Mouse (Mus musculus): Measurements from ENCODE around the gene Fsd2.

Gene Fsd2

GRCm38 (mm10) chr7:81572610-81573268 is 6.0 kb upstream of the Fsd2 start:
- no peak for DNase-seq (ENCODE audit: low spot score in 2 of 2)

GRCm38 (mm10) chr7:81571941-81572441 is 5.2 kb upstream of the Fsd2 start:
- DNase-seq (ENCODE audit: low spot score in 2 of 2): no peak

- peak; percentile 92 to 94 for DNase-seq (ENCODE audit: low spot score in 2 of 2)
Observed at GRCm38 (mm10) chr7:81571108-81571940, 4.6 kb upstream of the Fsd2 start, which contains the start of gene Whamm. TSS of gene Whamm (plus strand) at chr7:81571266.

GRCm38 (mm10) chr7:81570752-81571107 is 4.0 kb upstream of the Fsd2 start:
- no peak for DNase-seq (ENCODE audit: low spot score in 2 of 2)

- no peak for DNase-seq (ENCODE audit: low spot score in 2 of 2)
Observed at GRCm38 (mm10) chr7:81570271-81570670, 3.5 kb upstream of the Fsd2 start.

- no peak for DNase-seq (ENCODE audit: low spot score in 2 of 2)
Observed at GRCm38 (mm10) chr7:81569851-81570250, 3.1 kb upstream of the Fsd2 start.

GRCm38 (mm10) chr7:81567396-81567795 is 652 bp upstream of the Fsd2 start:
- no peak for DNase-seq (ENCODE audit: low spot score in 2 of 2)

GRCm38 (mm10) chr7:81566332-81566731 is 412 bp downstream of the Fsd2 start:
- no peak for DNase-seq (ENCODE audit: low spot score in 2 of 2)

GRCm38 (mm10) chr7:81565381-81566055 is 1.2 kb downstream of the Fsd2 start:
- DNase-seq (ENCODE audit: low spot score in 2 of 2): no peak

GRCm38 (mm10) chr7:81564766-81565165 is 2.0 kb downstream of the Fsd2 start:
- DNase-seq (ENCODE audit: low spot score in 2 of 2): no peak

GRCm38 (mm10) chr7:81563506-81564015 is 3.2 kb downstream of the Fsd2 start:
- no peak for DNase-seq (ENCODE audit: low spot score in 2 of 2)

GRCm38 (mm10) chr7:81561211-81561610 is 5.5 kb downstream of the Fsd2 start:
- DNase-seq (ENCODE audit: low spot score in 2 of 2): no peak

- no peak for DNase-seq (ENCODE audit: low spot score in 2 of 2)
Observed at GRCm38 (mm10) chr7:81560101-81561049, 6.4 kb downstream of the Fsd2 start.

GRCm38 (mm10) chr7:81559231-81559980 is 7.3 kb downstream of the Fsd2 start:
- no peak for DNase-seq (ENCODE audit: low spot score in 2 of 2)

- DNase-seq (ENCODE audit: low spot score in 2 of 2): no peak
Observed at GRCm38 (mm10) chr7:81557985-81558360, 8.8 kb downstream of the Fsd2 start.

- no peak for DNase-seq (ENCODE audit: low spot score in 2 of 2)
Observed at GRCm38 (mm10) chr7:81557252-81557984, 9.3 kb downstream of the Fsd2 start.

GRCm38 (mm10) chr7:81556839-81557238 is 9.9 kb downstream of the Fsd2 start:
- DNase-seq (ENCODE audit: low spot score in 2 of 2): no peak

- peak; percentile 44 to 76 for DNase-seq (ENCODE audit: low spot score in 2 of 2)
Observed at GRCm38 (mm10) chr7:81554369-81554768, 12.4 kb downstream of the Fsd2 start.

GRCm38 (mm10) chr7:81553589-81553988 is 13.2 kb downstream of the Fsd2 start:
- DNase-seq (ENCODE audit: low spot score in 2 of 2): no peak

- DNase-seq (ENCODE audit: low spot score in 2 of 2): no peak
Observed at GRCm38 (mm10) chr7:81548864-81549263, 17.9 kb downstream of the Fsd2 start.
